Mouse (Mus musculus) hindbrain, postnatal 0 days (tissue): Measurements from ENCODE around the gene Dad1. TPM values are rescaled to one million over a fixed set of nuclear protein-coding genes. Genes with fewer than 3 reads are reported as not detected.
"Not testable (repeated sequence)": the region's sequence is repeated elsewhere in the genome, so short reads cannot be mapped to it uniquely, and the experiment has no call there.

ENCODE experiments used
- ATAC-seq: fragments of 200-750 bp; cut with Nextera tagmentation; 2 replicates; pipeline ENCODE4 v1.8.0; 2017; ENCODE audit warnings: mild to moderate bottlenecking, moderate TSS enrichment, moderate library complexity
- DNase-seq: peaks from one replicate; pipeline ENCODE4 v3.0.0-alpha.2; 2015; ENCODE audit warnings: low spot score
- H3K27ac ChIP-seq: fragments of 300-500 bp; sonication (generic); 2 replicates; pipeline ENCODE4 v1.5.1; 2014; ENCODE audit warnings: mild to moderate bottlenecking
- H3K27me3 ChIP-seq: fragments of 300-500 bp; sonication (generic); 2 replicates; pipeline ENCODE4 v1.6.1; 2014; ENCODE audit warnings: low read length, mixed read lengths; ENCODE audit not compliant: insufficient read depth
- H3K36me3 ChIP-seq: fragments of 300-500 bp; sonication (generic); 2 replicates; pipeline ENCODE4 v1.6.1; 2014; ENCODE audit warnings: low read length, mixed read lengths; ENCODE audit not compliant: insufficient read depth
- H3K4me1 ChIP-seq: fragments of 300-500 bp; sonication (generic); 2 replicates; pipeline ENCODE4 v1.6.1; 2014; ENCODE audit warnings: antibody characterized with exemption, low read length, mixed read lengths; ENCODE audit not compliant: insufficient read depth
- H3K4me2 ChIP-seq: fragments of 300-500 bp; sonication (generic); 2 replicates; pipeline ENCODE4 v1.6.1; 2014; ENCODE audit warnings: low read depth, mild to moderate bottlenecking, low read length, moderate library complexity, mixed read lengths
- H3K4me3 ChIP-seq: fragments of 300-500 bp; sonication (generic); 2 replicates; pipeline ENCODE4 v1.5.1; 2014; ENCODE audit warnings: low read length
- H3K9ac ChIP-seq: fragments of 300-500 bp; sonication (generic); replicated peaks from 2 replicates; pipeline ENCODE4 v1.6.1; 2014; ENCODE audit warnings: mild to moderate bottlenecking, low read length, moderate library complexity, mixed read lengths
- H3K9me3 ChIP-seq: fragments of 300-500 bp; sonication (generic); 2 replicates; pipeline ENCODE4 v1.6.1; 2016; ENCODE audit warnings: low read length, mixed read lengths
- CTCF ChIP-seq: IDR thresholded peaks from 2 replicates; pipeline ENCODE4 v1.5.1; 2016; ENCODE audit warnings: antibody characterized with exemption, control low read depth, low read depth
- WGBS: fragments of 180-500 bp; shearing (Covaris S2); extraction: QIAGEN DNeasy Blood & Tissue Kit; methylation state at CpG from one replicate; pipeline ENCODE4 v1.1.7; 2014; 5-methylcytosine and 5-hydroxymethylcytosine counted together
- polyA plus RNA-seq: library from polyadenylated mRNA; unstranded; fragments of >200 nt; fragmentation: Nextera tagmentation; extraction: Ambion mirVana; gene quantifications from 2 replicates; pipeline ENCODE4 v1.2.1, GENCODE M21; 2015
- total RNA-seq: library from RNA; depleted of rRNA; stranded (reverse); fragments of >200 nt; gene quantifications from 2 replicates; pipeline ENCODE4 v1.2.3, GENCODE M21; 2014

The Dad1 gene
- total and polyA plus RNA-seq, 2 experiments from 2014 or later = 321 to 406 TPM

DNA sequence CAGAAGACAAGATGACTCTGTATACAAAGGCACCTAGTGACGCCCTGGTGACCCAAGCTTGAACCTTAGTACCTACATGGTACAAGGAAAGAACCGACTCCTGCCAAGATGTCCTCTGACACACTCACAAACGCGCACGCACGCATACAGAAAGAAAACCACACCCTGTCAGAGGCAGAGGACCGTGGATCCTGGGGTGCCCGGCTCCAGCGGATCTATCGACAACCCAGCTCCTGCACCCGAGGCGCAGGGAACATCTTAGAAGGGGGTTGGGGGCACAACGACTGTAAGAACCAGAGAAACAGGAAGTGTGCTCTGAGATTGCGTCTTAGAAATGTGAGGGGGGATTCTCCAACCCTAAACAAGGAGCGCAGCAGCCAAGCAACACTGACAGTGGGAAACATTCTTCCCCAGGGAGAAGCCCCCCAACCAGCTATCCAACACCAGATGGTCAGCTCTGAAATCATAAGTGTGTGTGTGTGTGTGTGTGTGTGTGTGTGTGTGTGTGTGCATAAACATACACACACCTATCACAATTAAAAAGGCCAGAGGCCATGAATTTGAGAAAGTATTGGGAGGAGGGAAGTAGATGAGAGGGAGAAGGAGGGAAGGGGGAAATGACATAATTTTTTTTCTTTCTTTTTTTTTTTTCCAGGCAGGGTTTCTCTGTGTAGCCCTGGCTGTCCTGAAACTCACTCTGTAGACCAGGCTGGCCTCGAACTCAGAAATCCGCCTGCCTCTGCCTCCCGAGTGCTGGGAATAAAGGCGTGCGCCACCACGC is 22.5 kb downstream of the Dad1 start:
- no peak overlapping the region for H3K4me2 ChIP-seq
- no peaks in the 10 kb centered on the region for H3K9me3 ChIP-seq
- H3K4me1 ChIP-seq = peaks cover 4% of the 10 kb centered on the region; the same call in 1 of the 2 replicates
- WGBS = 87% methylated on average over 21 of the region's 21 CpGs
- no peak for TF ChIP-seq CTCF
- H3K27ac ChIP-seq = no peak overlapping the region
- no peak overlapping the region for H3K4me3 ChIP-seq
- no peak overlapping the region for H3K9ac ChIP-seq
- H3K27me3 ChIP-seq = no peaks in the 10 kb centered on the region
- ATAC-seq (no peak), DNase-seq (no peak)
- 0 out of 2 replicates have a peak, but pooled peaks cover 5% of the 10 kb centered on the region for H3K36me3 ChIP-seq

- Histone ChIP-seq H3K4me3 (no peak overlapping the region), H3K9ac (no peak overlapping the region), H3K4me2 (no peak overlapping the region), H3K36me3 (0 out of 2 replicates have a peak, but pooled peaks cover 5% of the 10 kb centered on the region), H3K9me3 (no peaks in the 10 kb centered on the region), H3K27ac (no peak overlapping the region), H3K4me1 (peaks cover 4% of the 10 kb centered on the region; the same call in 1 of the 2 replicates), H3K27me3 (no peaks in the 10 kb centered on the region)
- 85% methylated on average over 14 of the region's 14 CpGs for WGBS
- DNase-seq = no peak
- no peak for ATAC-seq
- TF ChIP-seq CTCF = no peak
These were observed 23.2 kb downstream of the Dad1 start for GRCm38 (mm10) chr14:54230638-54231150.

GRCm38 (mm10) chr14:54229849-54230248 is 24.1 kb downstream of the Dad1 start:
- 74% methylated on average over 3 of the region's 4 CpGs for WGBS
- not testable (repeated sequence) for H3K4me1 ChIP-seq, H3K36me3 ChIP-seq, H3K9ac ChIP-seq, DNase-seq, H3K27ac ChIP-seq, H3K4me3 ChIP-seq, H3K27me3 ChIP-seq, H3K9me3 ChIP-seq, H3K4me2 ChIP-seq, ATAC-seq

- H3K27ac ChIP-seq = peak overlapping the region; percentile 36; the same call in 1 of the 2 replicates
- no peaks in the 10 kb centered on the region for H3K27me3 ChIP-seq
- WGBS = 10% methylated on average over 25 of the region's 25 CpGs
- no peaks in the 10 kb centered on the region for H3K9me3 ChIP-seq
- H3K4me2 ChIP-seq = peak overlapping the region; percentile 58
- peak; percentile 44; the same call in 1 of the 2 replicates for ATAC-seq
- peak overlapping the region; percentile 51; the same call in 1 of the 2 replicates for H3K9ac ChIP-seq
- H3K4me3 ChIP-seq = peak overlapping the region; percentile 24
- peak; percentile 49 for DNase-seq
- H3K4me1 ChIP-seq = peaks cover 11% of the 10 kb centered on the region; the same call in 1 of the 2 replicates
- no peaks in the 10 kb centered on the region for H3K36me3 ChIP-seq
- TF ChIP-seq CTCF = no peak
These were observed 24.8 kb downstream of the Dad1 start for GRCm38 (mm10) chr14:54228933-54229713.

DNA sequence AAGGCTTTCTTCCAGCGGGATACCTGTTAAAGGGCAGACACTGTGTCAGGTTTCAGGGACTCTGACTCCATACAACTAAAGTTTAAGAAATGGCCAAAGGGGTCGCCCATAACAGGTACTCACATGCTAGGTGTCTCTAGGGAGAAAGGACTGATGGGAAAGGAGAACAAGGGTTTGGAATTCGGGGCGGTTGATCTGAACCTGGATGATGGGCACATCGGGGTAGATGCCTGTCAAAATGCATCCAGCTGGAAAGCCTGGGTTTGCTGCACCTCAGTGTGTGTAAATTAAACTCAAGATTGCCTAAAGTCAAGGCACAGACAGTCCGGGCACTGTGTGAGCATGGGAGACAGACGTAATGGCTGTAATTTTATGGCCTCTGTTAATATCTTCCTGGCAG is 25.4 kb downstream of the Dad1 start:
- TF ChIP-seq CTCF = no peak
- 15% methylated on average over 7 of the region's 7 CpGs for WGBS
- Histone ChIP-seq H3K4me1 (peaks cover 11% of the 10 kb centered on the region; the same call in 1 of the 2 replicates), H3K9me3 (no peaks in the 10 kb centered on the region), H3K27me3 (no peaks in the 10 kb centered on the region), H3K4me3 (peak overlapping the region; percentile 27), H3K36me3 (no peaks in the 10 kb centered on the region), H3K27ac (peak overlapping the region; percentile 36; the same call in 1 of the 2 replicates), H3K9ac (peak overlapping the region; percentile 51; the same call in 1 of the 2 replicates), H3K4me2 (peak overlapping the region; percentile 58)
- ATAC-seq = peak; percentile 1; the same call in 1 of the 2 replicates
- no peak for DNase-seq

DNA sequence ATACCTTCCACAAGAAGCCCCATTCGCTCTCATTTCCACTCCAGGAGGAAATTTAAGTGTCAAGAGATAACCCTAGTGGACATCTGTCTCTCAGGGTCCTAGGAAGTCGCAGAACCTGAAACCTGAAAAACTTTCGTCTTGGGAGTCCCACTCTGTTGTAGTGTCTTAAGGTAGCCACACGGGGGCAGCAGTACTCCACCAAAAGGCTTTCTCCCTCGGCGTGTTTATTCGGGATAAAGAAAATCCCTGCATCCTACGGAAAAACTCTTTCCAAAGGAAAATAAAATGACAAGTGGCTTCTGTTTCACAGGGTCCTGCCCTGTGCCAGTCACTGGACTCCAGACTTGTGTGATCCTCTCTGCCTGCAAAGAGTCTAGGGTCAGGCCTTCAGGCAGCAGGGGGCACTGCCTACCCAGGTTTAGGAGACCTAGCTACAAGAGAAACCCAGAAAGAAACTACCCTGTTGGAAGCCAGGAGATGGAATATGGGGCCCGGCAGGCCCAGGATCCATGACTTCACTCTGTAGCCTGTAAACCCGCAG is 25.9 kb downstream of the Dad1 start:
- H3K9me3 ChIP-seq = no peaks in the 10 kb centered on the region
- no peaks in the 10 kb centered on the region for H3K36me3 ChIP-seq
- DNase-seq (peak; percentile 82), ATAC-seq (peak; percentile 65)
- peak overlapping the region; percentile 58 for H3K4me2 ChIP-seq
- H3K9ac ChIP-seq = 0 out of 2 replicates have a peak overlapping the region, but pooled peaks have one; percentile 10
- TF ChIP-seq CTCF = peak; percentile 87
- peaks cover 11% of the 10 kb centered on the region; the same call in 1 of the 2 replicates for H3K4me1 ChIP-seq
- no peaks in the 10 kb centered on the region for H3K27me3 ChIP-seq
- peak overlapping the region; percentile 28 for H3K27ac ChIP-seq
- peak overlapping the region; percentile 27 for H3K4me3 ChIP-seq
- WGBS = 1% methylated on average over 10 of the region's 10 CpGs
